Mouse (Mus musculus) stomach, embryonic 16.5 days (tissue): ENCODE data around the gene Zfp672. TPM values are rescaled to one million over a fixed set of nuclear protein-coding genes. Genes with fewer than 3 reads are reported as not detected.
"Not testable (repeated sequence)": the region's sequence is repeated elsewhere in the genome, so short reads cannot be mapped to it uniquely, and the experiment has no call there.

Source experiments
- ATAC-seq: fragments of 200-750 bp; cut with Nextera tagmentation; 2 replicates; pipeline ENCODE4 v1.8.0; 2017; ENCODE audit warnings: moderate number of reproducible peaks, moderate TSS enrichment; ENCODE audit not compliant: insufficient read depth, low FRiP score
- H3K27ac ChIP-seq: fragments of 300-500 bp; sonication (generic); 2 replicates; pipeline ENCODE4 v1.5.1; 2014; ENCODE audit warnings: low read length
- H3K27me3 ChIP-seq: fragments of 300-500 bp; sonication (generic); 2 replicates; pipeline ENCODE4 v1.6.1; 2014; ENCODE audit warnings: low read length, control low read depth, mixed read lengths; ENCODE audit not compliant: control insufficient read depth, insufficient read depth
- H3K36me3 ChIP-seq: fragments of 300-500 bp; sonication (generic); 2 replicates; pipeline ENCODE4 v1.6.1; 2014; ENCODE audit warnings: low read length; ENCODE audit not compliant: control insufficient read depth, insufficient read depth
- H3K4me1 ChIP-seq: fragments of 300-500 bp; sonication (generic); 2 replicates; pipeline ENCODE4 v1.6.1; 2014; ENCODE audit warnings: low read length, control low read depth, mixed read lengths; ENCODE audit not compliant: control insufficient read depth, insufficient read depth
- H3K4me2 ChIP-seq: fragments of 300-500 bp; sonication (generic); 2 replicates; pipeline ENCODE4 v1.6.1; 2014; ENCODE audit warnings: low read depth, low read length, mixed read lengths
- H3K4me3 ChIP-seq: fragments of 300-500 bp; sonication (generic); replicated peaks from 2 replicates; pipeline ENCODE4 v1.5.1; 2014; ENCODE audit warnings: mild to moderate bottlenecking, low read length
- H3K9ac ChIP-seq: fragments of 300-500 bp; sonication (generic); 2 replicates; pipeline ENCODE4 v1.6.1; 2014; ENCODE audit warnings: low read length
- H3K9me3 ChIP-seq: fragments of 300-500 bp; sonication (generic); replicated peaks from 2 replicates; pipeline ENCODE4 v1.6.1; 2016; ENCODE audit warnings: low read length, control low read depth; ENCODE audit not compliant: control insufficient read depth
- WGBS: fragments of 180-500 bp; shearing (Covaris S2); extraction: QIAGEN DNeasy Blood & Tissue Kit; methylation state at CpG from one replicate; pipeline ENCODE4 v1.1.7; 2014; 5-methylcytosine and 5-hydroxymethylcytosine counted together
- polyA plus RNA-seq: library from polyadenylated mRNA; unstranded; fragments of >200 nt; fragmentation: Nextera tagmentation; extraction: Ambion mirVana; gene quantifications from 2 replicates; pipeline ENCODE4 v1.2.1, GENCODE M21; 2015

Gene Zfp672
- polyA plus RNA-seq, result 44.8 and 52.1 TPM in 2 replicates

DNA sequence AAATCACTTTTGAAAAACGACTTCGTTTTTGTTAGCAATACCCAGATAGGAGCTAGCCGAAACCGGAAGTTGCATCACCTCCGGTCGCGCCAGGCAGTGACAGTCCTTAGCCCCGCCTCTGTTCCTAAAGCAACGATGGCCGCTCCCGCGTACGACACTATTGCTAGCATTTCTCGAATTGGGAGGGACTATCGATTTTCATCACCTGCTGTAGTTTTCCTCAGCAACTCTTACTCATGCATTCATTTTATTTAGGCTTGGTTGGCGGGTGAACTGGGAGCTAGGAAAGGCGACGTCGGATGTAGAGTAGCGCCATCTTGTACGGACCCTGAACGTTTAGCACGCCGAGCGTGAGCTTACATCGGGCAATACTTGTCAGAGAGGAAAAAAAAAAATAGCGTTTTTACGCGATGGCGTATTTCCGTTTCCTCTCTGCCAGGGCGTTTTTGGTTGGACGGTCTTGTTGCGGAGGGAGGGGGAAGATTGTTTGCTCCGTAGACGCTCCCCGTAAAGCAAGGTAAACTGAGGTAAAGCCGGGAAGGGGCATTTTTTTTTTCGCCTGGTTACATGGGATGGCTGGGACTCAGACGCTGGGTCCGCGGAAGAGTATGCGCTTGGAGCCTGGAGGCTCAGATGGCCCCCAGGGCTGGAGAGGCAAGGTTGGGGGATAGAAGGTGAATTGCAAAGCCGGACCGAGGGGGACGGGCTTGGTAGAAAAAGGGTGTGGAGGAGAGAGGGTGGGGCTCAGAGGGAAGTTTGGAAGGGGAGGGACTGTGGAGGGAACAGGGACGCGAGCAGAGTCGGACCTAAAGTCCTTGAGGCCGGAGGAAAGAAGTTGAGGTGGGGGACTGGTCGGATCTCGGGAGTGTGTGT lies at the start of gene Zfp672, which contains the start of gene Sh3bp5l:
TSS of gene Zfp672 (minus strand) at position 64 of the 873 bp plus-strand sequence.
TSS of gene Sh3bp5l (plus strand) at position 449 of the 873 bp plus-strand sequence.
- peak within 1 kb of the TSS; percentile 93 for H3K9ac ChIP-seq
- no peaks in the 10 kb centered on the region; the same call in 1 of the 2 replicates for H3K9me3 ChIP-seq
- 0% methylated on average over 52 of the region's 52 CpGs for WGBS
- peak within 1 kb of the TSS; percentile 89 for H3K4me2 ChIP-seq
- peaks cover 10% of the 10 kb centered on the region for H3K36me3 ChIP-seq
- H3K27ac ChIP-seq, result peak within 1 kb of the TSS; percentile 88
- H3K4me3 ChIP-seq, result peak within 1 kb of the TSS; percentile 91
- no peaks in the 10 kb centered on the region for H3K27me3 ChIP-seq
- peaks cover 28% of the 10 kb centered on the region for H3K4me1 ChIP-seq
- ATAC-seq, result peak; percentile 92

- no peaks in the 10 kb centered on the region for H3K9me3 ChIP-seq
- H3K27me3 ChIP-seq, result no peaks in the 10 kb centered on the region
- no peaks in the 10 kb centered on the region for H3K36me3 ChIP-seq
- H3K4me3 ChIP-seq, result peak overlapping the region; percentile 13
- H3K4me2 ChIP-seq, result no peak overlapping the region
- no peak for ATAC-seq
- WGBS, result 77% methylated on average over 1 of the region's 1 CpGs
- no peak overlapping the region; the same call in 1 of the 2 replicates for H3K27ac ChIP-seq
- H3K4me1 ChIP-seq, result no peaks in the 10 kb centered on the region
- no peak overlapping the region for H3K9ac ChIP-seq
Measured at GRCm38 (mm10) chr11:58379516-58379915, 49.4 kb upstream of the Zfp672 start.

DNA sequence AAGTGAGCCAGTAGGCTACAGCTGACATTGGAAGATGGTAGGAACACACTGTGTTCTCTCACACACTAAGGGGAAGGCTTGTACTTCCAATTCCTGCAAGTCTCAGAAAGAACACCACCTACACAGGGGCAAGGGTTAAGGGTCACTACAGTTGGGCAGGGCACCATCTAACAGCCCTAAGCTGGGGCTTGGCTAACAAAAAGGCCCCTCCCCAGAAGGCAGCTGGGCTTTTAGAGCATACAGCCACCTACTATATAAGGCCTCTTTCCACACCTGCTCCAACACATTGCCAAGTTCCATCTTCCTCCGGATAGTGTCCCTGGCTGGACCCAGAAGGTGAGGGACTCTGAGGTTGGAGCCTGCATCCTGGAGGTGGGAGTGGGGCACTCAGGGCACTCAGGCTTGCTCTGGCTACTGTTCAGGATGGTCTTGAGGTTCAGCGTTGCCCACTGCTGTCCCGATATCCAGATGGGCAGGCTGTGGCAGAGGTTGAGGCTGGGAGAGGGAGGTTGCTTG lies 48.7 kb upstream of the Zfp672 start, which contains the start of gene Lypd8:
TSS of gene Lypd8 (plus strand) at position 281 of the 516 bp plus-strand sequence.
- Histone ChIP-seq H3K4me3 (peak within 1 kb of the TSS; percentile 13), H3K4me2 (no peak within 1 kb of the TSS), H3K9me3 (no peaks in the 10 kb centered on the region), H3K9ac (no peak within 1 kb of the TSS), H3K36me3 (no peaks in the 10 kb centered on the region), H3K27me3 (no peaks in the 10 kb centered on the region), H3K27ac (peak within 1 kb of the TSS; percentile 82; the same call in 1 of the 2 replicates), H3K4me1 (no peaks in the 10 kb centered on the region)
- WGBS, result 87% methylated on average over 3 of the region's 3 CpGs
- peak; percentile 27; the same call in 1 of the 2 replicates for ATAC-seq

DNA sequence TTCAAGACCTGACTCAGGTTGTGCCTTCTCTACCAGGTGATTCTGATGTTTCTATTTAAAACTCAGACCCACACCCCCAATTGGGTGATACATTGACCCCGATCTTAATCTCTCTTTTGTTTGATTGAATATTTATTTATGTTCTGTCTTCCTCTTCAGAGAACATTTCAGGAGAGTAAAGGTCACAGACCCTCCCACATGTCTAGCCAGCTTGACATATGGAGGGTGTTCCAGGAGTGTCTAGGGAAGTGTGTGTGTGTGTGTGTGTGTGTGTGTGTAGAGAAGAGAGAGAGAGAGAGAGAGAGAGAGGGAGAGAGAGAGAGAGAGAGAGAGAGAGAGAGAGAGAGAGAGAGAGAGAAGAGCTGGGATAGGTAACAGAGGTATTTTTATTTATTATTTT lies 47.5 kb upstream of the Zfp672 start:
- Histone ChIP-seq H3K4me1 (no peaks in the 10 kb centered on the region), H3K27ac (no peak overlapping the region), H3K36me3 (no peaks in the 10 kb centered on the region), H3K9me3 (no peaks in the 10 kb centered on the region), H3K9ac (no peak overlapping the region), H3K4me3 (no peak overlapping the region), H3K4me2 (no peak overlapping the region), H3K27me3 (no peaks in the 10 kb centered on the region)
- WGBS, result 17% methylated on average over 1 of the region's 1 CpGs
- no peak for ATAC-seq

- no peaks in the 10 kb centered on the region for H3K36me3 ChIP-seq
- H3K9ac ChIP-seq, result no peak overlapping the region
- 68% methylated on average over 2 of the region's 2 CpGs for WGBS
- no peak overlapping the region for H3K27ac ChIP-seq
- H3K9me3 ChIP-seq, result no peaks in the 10 kb centered on the region
- H3K4me2 ChIP-seq, result no peak overlapping the region
- peak; percentile 48; the same call in 1 of the 2 replicates for ATAC-seq
- no peak overlapping the region for H3K4me3 ChIP-seq
- H3K27me3 ChIP-seq, result no peaks in the 10 kb centered on the region
- no peaks in the 10 kb centered on the region for H3K4me1 ChIP-seq
Measured at GRCm38 (mm10) chr11:58377273-58377672, 47.1 kb upstream of the Zfp672 start.

DNA sequence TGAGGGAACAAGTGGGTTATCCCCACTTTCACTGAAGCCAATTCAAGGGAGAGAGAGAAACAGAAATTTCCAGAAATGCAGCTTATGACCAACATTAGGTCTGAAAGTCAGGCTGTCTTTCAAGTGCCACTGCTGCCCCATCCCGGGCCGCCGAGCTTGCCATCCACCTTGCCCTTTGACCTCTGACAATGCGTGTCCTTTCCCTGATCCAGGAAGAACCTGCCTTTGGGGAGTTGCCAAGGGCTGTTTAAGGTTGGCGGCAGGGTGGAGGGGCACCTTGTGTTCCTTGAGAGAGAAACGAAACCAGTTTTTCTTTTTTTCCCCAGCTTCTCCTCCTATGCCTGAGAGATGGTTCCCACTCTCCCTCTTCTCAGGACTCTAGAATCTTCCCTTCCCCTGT lies 36.1 kb upstream of the Zfp672 start:
- not testable (repeated sequence) for H3K4me2 ChIP-seq, H3K27me3 ChIP-seq, H3K4me3 ChIP-seq, H3K4me1 ChIP-seq, ATAC-seq, H3K9me3 ChIP-seq, H3K36me3 ChIP-seq, H3K9ac ChIP-seq, H3K27ac ChIP-seq
- WGBS, result no CpG with 5 or more reads among the region's 6 CpGs

- WGBS, result 59% methylated on average over 3 of the region's 3 CpGs
- Histone ChIP-seq H3K4me2 (no peak overlapping the region), H3K4me1 (no peaks in the 10 kb centered on the region), H3K27me3 (no peaks in the 10 kb centered on the region), H3K4me3 (no peak overlapping the region), H3K36me3 (no peaks in the 10 kb centered on the region), H3K9me3 (no peaks in the 10 kb centered on the region), H3K9ac (no peak overlapping the region), H3K27ac (peak overlapping the region; percentile 66)
- no peak for ATAC-seq
Measured at GRCm38 (mm10) chr11:58364454-58364853, 34.3 kb upstream of the Zfp672 start.

DNA sequence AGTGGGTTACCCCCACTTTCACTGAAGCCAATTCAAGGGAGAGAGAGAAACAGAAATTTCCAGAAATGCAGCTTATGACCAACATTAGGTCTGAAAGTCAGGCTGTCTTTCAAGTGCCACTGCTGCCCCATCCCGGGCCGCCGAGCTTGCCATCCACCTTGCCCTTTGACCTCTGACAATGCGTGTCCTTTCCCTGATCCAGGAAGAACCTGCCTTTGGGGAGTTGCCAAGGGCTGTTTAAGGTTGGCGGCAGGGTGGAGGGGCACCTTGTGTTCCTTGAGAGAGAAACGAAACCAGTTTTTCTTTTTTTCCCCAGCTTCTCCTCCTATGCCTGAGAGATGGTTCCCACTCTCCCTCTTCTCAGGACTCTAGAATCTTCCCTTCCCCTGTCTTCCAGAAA lies 32.4 kb upstream of the Zfp672 start:
- not testable (repeated sequence) for ATAC-seq, H3K27ac ChIP-seq, H3K4me3 ChIP-seq, H3K9me3 ChIP-seq, H3K27me3 ChIP-seq, H3K36me3 ChIP-seq, H3K4me1 ChIP-seq, H3K9ac ChIP-seq, H3K4me2 ChIP-seq
- no CpG with 5 or more reads among the region's 6 CpGs for whole genome bisulfite sequencing

- Histone ChIP-seq H3K4me2 (no peak overlapping the region), H3K27ac (peak overlapping the region; percentile 73), H3K36me3 (no peaks in the 10 kb centered on the region), H3K4me1 (no peaks in the 10 kb centered on the region), H3K9me3 (no peaks in the 10 kb centered on the region), H3K27me3 (no peaks in the 10 kb centered on the region), H3K4me3 (no peak overlapping the region), H3K9ac (no peak overlapping the region)
- ATAC-seq, result no peak
- 76% methylated on average over 6 of the region's 6 CpGs for WGBS
Measured at GRCm38 (mm10) chr11:58357844-58358534, 27.9 kb upstream of the Zfp672 start.
